ENCODE assay signal across 27 mouse cellular contexts in the genomic region with DNA sequence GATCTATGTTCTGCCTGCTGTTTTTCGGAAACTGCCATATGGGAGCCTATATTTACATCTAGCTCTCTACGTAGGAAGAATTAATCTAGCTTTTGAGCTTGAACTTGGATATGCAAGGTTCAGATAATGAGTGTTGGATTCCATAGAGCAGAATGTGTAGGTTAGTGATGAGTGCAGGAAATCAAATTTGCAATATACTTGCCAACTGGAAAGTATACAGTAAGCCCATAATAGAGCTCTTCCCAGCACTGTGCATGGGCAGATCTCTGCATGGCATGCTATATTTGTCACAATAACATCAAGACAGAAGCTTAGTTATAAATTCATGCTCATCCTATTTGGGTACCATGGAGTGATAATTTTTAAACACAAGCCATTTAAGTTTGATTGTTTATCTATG.
DNase-seq lines count a peak whose midpoint lies in the region; ATAC-seq and TF ChIP-seq lines count a peak whose summit lies in the region.
"Had no signal": no experiment of that assay in that cellular context is flagged by ENCODE, and none has a peak within 500 bp of the region (broad histone marks: within the 10 kb centered on the region; RNA-seq: fewer than 3 reads in every experiment).

No protein-coding gene starts in this region.

- intact Hi-C loops in left cerebral cortex, postnatal 25 days (cut with DNase I): no loop called here
- intact Hi-C loops in left cerebral cortex, adult 2 months (cut with DNase I): no loop called here

- H3K4me2 ChIP-seq in forebrain, embryonic 15.5 days (replicated peaks): no peak overlapping the region
- no peak overlapping the region for H3K4me2 ChIP-seq in forebrain, embryonic 11.5 days (ENCODE audit: low read depth, low read length, severe bottlenecking)
- H3K4me2 ChIP-seq: heart, embryonic 12.5 days; heart, embryonic 15.5 days; hindbrain, embryonic 13.5 days; intestine, embryonic 15.5 days had no signal

- H3K27ac ChIP-seq in forebrain, embryonic 15.5 days (replicated peaks): no peak overlapping the region
- no peak overlapping the region for H3K27ac ChIP-seq in forebrain, embryonic 11.5 days (ENCODE audit: low read depth, low read length)
- H3K27ac ChIP-seq in left cerebral cortex, adult 2 months: no peak overlapping the region
- no peak overlapping the region for H3K27ac ChIP-seq in thymus, adult 2 months (ENCODE audit: control insufficient read depth, insufficient read depth, low read length)
- H3K27ac ChIP-seq: forebrain, embryonic 10.5 days; heart, embryonic 15.5 days; hindbrain, embryonic 10.5 days; hindbrain, embryonic 13.5 days; intestine, embryonic 15.5 days had no signal

- no peak overlapping the region for H3K9ac ChIP-seq in forebrain, embryonic 15.5 days (replicated peaks)
- H3K9ac ChIP-seq in forebrain, embryonic 11.5 days (ENCODE audit: low read length): no peak overlapping the region
- H3K9ac ChIP-seq: heart, embryonic 12.5 days; heart, embryonic 15.5 days; hindbrain, embryonic 13.5 days; intestine, embryonic 15.5 days had no signal

- H3K36me3 ChIP-seq in forebrain, embryonic 15.5 days: no peaks in the 10 kb centered on the region
- H3K36me3 ChIP-seq in forebrain, embryonic 11.5 days (ENCODE audit: control insufficient read depth, insufficient read depth, low read length): no peaks in the 10 kb centered on the region
- no peaks in the 10 kb centered on the region for H3K36me3 ChIP-seq in thymus, adult 2 months (ENCODE audit: control insufficient read depth, insufficient read depth, low read length)
- H3K36me3 ChIP-seq: forebrain, embryonic 10.5 days; G1E; heart, embryonic 12.5 days; heart, embryonic 15.5 days; hindbrain, embryonic 10.5 days; hindbrain, embryonic 13.5 days; intestine, embryonic 15.5 days had no signal

- DNase-seq in forebrain, embryonic 11.5 days (ENCODE audit: low spot score): no peak
- DNase-seq in frontal cortex, postnatal 10 days (ENCODE audit: low spot score in 2 of 2): no peak
- DNase-seq in left cerebral cortex, postnatal 25 days (ENCODE audit: low spot score in 2 of 2): peak; percentile 10 to 69
- no peak for DNase-seq in left cerebral cortex, adult 2 months (ENCODE audit: extremely low spot score in 1 of 2, low spot score in 2 of 2)
- peak; percentile 42 for DNase-seq in brain, adult 2 months (ENCODE audit: low read depth, low spot score)
- DNase-seq in thymus, adult 2 months: no peak
- DNase-seq: adrenal gland, postnatal 10 days; adrenal gland, postnatal 36 days; cerebellum, adult 11-12 months; cerebellum, adult 9-10 months; cerebellum, postnatal 14 days; gastrocnemius, postnatal 25 days; heart, adult 18-20 months; heart, postnatal 10 days; heart, postnatal 36 days had no signal

- TF ChIP-seq CTCF in left cerebral cortex, adult 2 months (IDR thresholded peaks at IDR 0.05): no peak
- no peak for TF ChIP-seq CTCF in thymus, adult 2 months (IDR thresholded peaks at IDR 0.05; ENCODE audit: borderline replicate concordance, control insufficient read depth, extremely low read depth, insufficient read depth, low read length, poor library complexity)

- H3K4me3 ChIP-seq in forebrain, embryonic 15.5 days: no peak overlapping the region
- no peak overlapping the region for H3K4me3 ChIP-seq in forebrain, embryonic 11.5 days (ENCODE audit: low read depth, low read length)
- H3K4me3 ChIP-seq in left cerebral cortex, adult 2 months: no peak overlapping the region
- no peak overlapping the region for H3K4me3 ChIP-seq in thymus, adult 2 months (ENCODE audit: control insufficient read depth, insufficient read depth, low read length)
- H3K4me3 ChIP-seq: forebrain, embryonic 10.5 days; heart, embryonic 12.5 days; heart, embryonic 15.5 days; hindbrain, embryonic 10.5 days; hindbrain, embryonic 13.5 days; intestine, embryonic 15.5 days had no signal

- H3K9me3 ChIP-seq in forebrain, embryonic 15.5 days: no peaks in the 10 kb centered on the region
- H3K9me3 ChIP-seq in forebrain, embryonic 11.5 days (ENCODE audit: control insufficient read depth, low read length): no peaks in the 10 kb centered on the region
- H3K9me3 ChIP-seq: forebrain, embryonic 10.5 days; G1E; heart, embryonic 12.5 days; heart, embryonic 15.5 days; hindbrain, embryonic 10.5 days; hindbrain, embryonic 13.5 days; intestine, embryonic 15.5 days had no signal

- no peaks in the 10 kb centered on the region for H3K27me3 ChIP-seq in forebrain, embryonic 15.5 days
- no peaks in the 10 kb centered on the region for H3K27me3 ChIP-seq in forebrain, embryonic 11.5 days (ENCODE audit: control insufficient read depth, insufficient read depth, low read length)
- H3K27me3 ChIP-seq in thymus, adult 2 months (ENCODE audit: control insufficient read depth, insufficient read depth, low read length): no peaks in the 10 kb centered on the region
- H3K27me3 ChIP-seq: CH12.LX; heart, embryonic 12.5 days; heart, embryonic 15.5 days; hindbrain, embryonic 13.5 days; intestine, embryonic 15.5 days; Patski had no signal

- H3K4me1 ChIP-seq in forebrain, embryonic 15.5 days: no peaks in the 10 kb centered on the region
- H3K4me1 ChIP-seq in forebrain, embryonic 11.5 days (replicated peaks; ENCODE audit: control insufficient read depth, insufficient read depth, low read length): no peaks in the 10 kb centered on the region
- no peaks in the 10 kb centered on the region for H3K4me1 ChIP-seq in thymus, adult 2 months (replicated peaks; ENCODE audit: control insufficient read depth, insufficient read depth, low read length)
- H3K4me1 ChIP-seq: forebrain, embryonic 10.5 days; heart, embryonic 12.5 days; heart, embryonic 15.5 days; hindbrain, embryonic 10.5 days; hindbrain, embryonic 13.5 days; intestine, embryonic 15.5 days had no signal

- peak; percentile 48; the same call in 1 of the 2 replicates for ATAC-seq in forebrain, embryonic 15.5 days (replicated peaks)
- no peak for ATAC-seq in forebrain, embryonic 11.5 days (replicated peaks; ENCODE audit: low FRiP score)
- peak; percentile 98 for ATAC-seq in frontal cortex, adult (ENCODE audit: low TSS enrichment)
- ATAC-seq: hindbrain, embryonic 16.5 days; intestine, embryonic 15.5 days; Patski had no signal

- TF ChIP-seq POLR2A in thymus, adult 2 months (IDR thresholded peaks at IDR 0.05; ENCODE audit: control insufficient read depth, extremely low read depth, insufficient read depth, low read length, poor library complexity): no peak

- WGBS in forebrain, embryonic 15.5 days: 66% methylated on average over 2 of the region's 2 CpGs
- 81% methylated on average over 2 of the region's 2 CpGs for WGBS in forebrain, embryonic 11.5 days
- 98% methylated on average over 2 of the region's 2 CpGs for WGBS in thymus, adult 2 months

Comparison
In these comparisons a context has a peak if more than half of its experiments do, and no peak if none do; other contexts are left out.
1. DNase-seq: peak in left cerebral cortex, postnatal 25 days (2 of 2) and brain, adult 2 months (single experiment); none in forebrain, embryonic 11.5 days (single experiment), frontal cortex, postnatal 10 days (0 of 2), left cerebral cortex, adult 2 months (0 of 2) and thymus, adult 2 months (single experiment).